Mouse (Mus musculus): ENCODE results near the gene Olfr1325.
"Not testable (repeated sequence)": the region's sequence is repeated elsewhere in the genome, so short reads cannot be mapped to it uniquely, and the experiment has no call there.

Olfr1325 gene

DNA sequence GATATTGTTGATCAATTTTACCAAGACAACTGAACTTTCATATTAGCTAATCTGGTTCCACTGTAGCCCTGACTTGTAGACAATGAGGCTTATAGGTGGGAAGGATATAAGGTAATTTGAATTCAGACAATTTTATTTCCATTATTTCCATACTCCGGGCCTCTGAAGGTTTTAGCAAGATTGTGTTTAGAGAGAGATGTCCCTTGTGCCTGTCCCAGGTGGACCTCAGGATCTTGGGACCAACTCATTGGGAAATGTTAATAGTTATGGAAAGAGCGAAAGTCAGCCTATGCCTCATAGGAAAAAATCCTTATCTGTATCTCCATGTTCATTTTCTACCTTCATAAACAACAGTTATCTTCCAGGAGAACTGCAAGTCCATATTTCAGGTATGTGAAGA is at the start of gene Olfr1325:
Gene Olfr1325, plus strand, starts transcription at position 301 of the 400 bp plus-strand sequence.
- DNase-seq (ENCODE audit: low spot score), result no peak

DNA sequence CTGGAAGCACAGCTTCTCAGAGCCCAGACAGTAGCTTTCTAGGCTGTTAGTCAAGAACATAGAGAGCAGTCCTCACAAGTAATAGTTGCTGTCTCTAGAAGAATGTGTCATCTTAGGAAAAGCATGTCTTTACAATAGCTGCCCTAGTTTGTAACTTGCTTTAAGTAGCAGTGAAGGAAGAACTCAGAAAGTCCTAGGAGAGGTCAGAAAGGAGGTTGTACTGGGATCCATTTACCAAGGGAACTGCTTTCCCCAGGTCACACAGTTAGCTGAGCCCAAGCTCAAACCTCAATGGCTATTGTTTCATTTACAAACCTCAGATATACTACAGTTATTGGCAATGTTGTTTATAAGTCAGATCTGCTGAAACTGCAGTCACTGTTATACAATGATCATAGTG is 17.7 kb upstream of the Olfr1325 start, which contains the start of gene Olfr1326-ps1:
Gene Olfr1326-ps1, minus strand, starts transcription at position 101 of the 400 bp plus-strand sequence.
- no peak for DNase-seq (ENCODE audit: low spot score)

DNA sequence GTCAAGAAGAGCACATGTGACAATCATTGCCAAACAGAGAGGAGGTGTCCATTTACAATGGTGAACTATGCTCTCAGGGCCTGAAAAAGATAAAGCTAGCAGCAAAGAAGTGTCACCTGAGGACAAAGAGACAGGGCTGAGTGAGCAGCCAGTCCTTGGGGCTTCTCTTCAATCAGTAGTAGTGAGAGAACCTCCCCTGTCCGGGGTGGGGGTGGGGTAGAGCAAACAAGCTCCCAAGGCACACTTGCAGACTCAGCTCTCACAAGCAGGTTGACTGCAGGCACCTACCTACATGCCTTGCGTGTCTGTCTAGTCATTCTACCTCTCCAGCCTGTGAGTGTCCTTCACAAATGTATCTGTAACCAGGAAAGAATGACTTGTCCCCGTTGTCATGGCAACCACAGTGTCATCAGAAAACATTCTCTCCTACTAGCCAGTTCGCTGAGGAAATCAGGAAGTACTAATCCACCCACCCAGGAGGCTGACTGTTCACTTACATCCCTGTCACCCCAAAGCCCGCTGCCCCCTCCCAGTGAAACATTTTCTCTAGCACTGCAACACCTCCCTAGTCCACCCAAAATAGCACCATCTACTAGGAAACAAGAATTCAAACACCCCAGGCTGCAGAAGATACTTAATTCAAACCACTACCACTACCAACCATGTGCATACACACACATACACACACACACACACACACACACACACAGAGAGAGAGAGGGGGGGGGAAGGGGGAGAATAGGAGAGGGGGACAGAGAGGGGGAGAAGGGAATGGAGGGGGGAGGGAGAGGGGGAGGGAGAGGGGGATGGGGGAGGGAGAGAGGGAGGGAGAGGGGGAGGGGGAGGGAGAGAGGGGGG is 53.2 kb downstream of the Olfr1325 start, which contains the start of gene Gm5640:
Gene Gm5640, minus strand, starts transcription at position 170 of the 858 bp plus-strand sequence.
- not testable (repeated sequence) for DNase-seq (ENCODE audit: low spot score)

DNA sequence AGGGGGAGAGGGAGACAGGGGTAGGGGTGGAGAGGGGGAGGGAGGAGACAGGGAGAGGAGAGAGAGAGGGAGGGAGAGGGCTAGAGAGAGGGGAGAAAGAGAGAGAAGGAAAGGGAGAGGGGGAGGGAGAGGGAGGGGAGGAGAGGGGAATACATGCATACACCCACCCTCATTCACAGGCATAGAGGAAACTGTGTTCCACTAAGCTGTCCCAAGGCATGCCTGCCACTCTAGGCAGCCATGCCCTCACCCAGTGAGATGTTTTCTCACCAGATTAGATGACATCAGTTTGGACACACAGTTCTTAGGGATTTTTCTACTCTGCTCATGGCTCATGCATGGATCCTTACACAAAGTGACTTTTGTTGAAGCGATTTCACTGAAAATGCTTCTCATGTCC is 53.9 kb downstream of the Olfr1325 start:
- not testable (repeated sequence) for DNase-seq (ENCODE audit: low spot score)

Measured in urinary bladder, postnatal 10 days (tissue).